Mouse (Mus musculus): Measurements from ENCODE around the gene Aaed1.

Aaed1 gene

GRCm38 (mm10) chr13:64248775-64249524 is 63.6 kb downstream of the Aaed1 start:
- DNase-seq (ENCODE audit: low spot score) = peak; percentile 91

- DNase-seq (ENCODE audit: low spot score) = peak; percentile 81
Measured at GRCm38 (mm10) chr13:64248161-64248774, 64.2 kb downstream of the Aaed1 start.

GRCm38 (mm10) chr13:64246106-64246505 is 66.4 kb downstream of the Aaed1 start:
- no peak for DNase-seq (ENCODE audit: low spot score)

GRCm38 (mm10) chr13:64244685-64245261 is 67.7 kb downstream of the Aaed1 start:
- DNase-seq (ENCODE audit: low spot score) = no peak

- DNase-seq (ENCODE audit: low spot score) = no peak
Measured at GRCm38 (mm10) chr13:64242721-64243120, 69.8 kb downstream of the Aaed1 start.

GRCm38 (mm10) chr13:64240626-64241025 is 71.9 kb downstream of the Aaed1 start:
- no peak for DNase-seq (ENCODE audit: low spot score)

- DNase-seq (ENCODE audit: low spot score) = no peak
Measured at GRCm38 (mm10) chr13:64237681-64238157, 74.8 kb downstream of the Aaed1 start.

- no peak for DNase-seq (ENCODE audit: low spot score)
Measured at GRCm38 (mm10) chr13:64237000-64237680, 75.4 kb downstream of the Aaed1 start.

- DNase-seq (ENCODE audit: low spot score) = no peak
Measured at GRCm38 (mm10) chr13:64235777-64236176, 76.7 kb downstream of the Aaed1 start.

GRCm38 (mm10) chr13:64235062-64235715 is 77.3 kb downstream of the Aaed1 start:
- no peak for DNase-seq (ENCODE audit: low spot score)

- DNase-seq (ENCODE audit: low spot score) = no peak
Measured at GRCm38 (mm10) chr13:64233139-64233538, 79.4 kb downstream of the Aaed1 start.

- DNase-seq (ENCODE audit: low spot score) = no peak
Measured at GRCm38 (mm10) chr13:64226725-64227124, 85.8 kb downstream of the Aaed1 start.

- no peak for DNase-seq (ENCODE audit: low spot score)
Measured at GRCm38 (mm10) chr13:64225738-64226137, 86.8 kb downstream of the Aaed1 start.

Data from lung, postnatal 25 days (tissue).